Mouse (Mus musculus) 3134 (cell line): Measurements from ENCODE around the gene Nkx2-1.

Experiments
- DNase-seq: peaks from one replicate; pipeline ENCODE4 v3.0.0-alpha.2; 2011; ENCODE audit warnings: low spot score; ENCODE audit not compliant: insufficient read length; ENCODE audit errors: extremely low read depth

The Nkx2-1 gene

GRCm38 (mm10) chr12:56524201-56524600 is 12.5 kb downstream of the Nkx2-1 start:
- DNase-seq = no peak

GRCm38 (mm10) chr12:56522191-56522590 is 14.5 kb downstream of the Nkx2-1 start:
- no peak for DNase-seq

GRCm38 (mm10) chr12:56521106-56521840 is 15.4 kb downstream of the Nkx2-1 start:
- no peak for DNase-seq

GRCm38 (mm10) chr12:56520396-56521105 is 16.2 kb downstream of the Nkx2-1 start:
- no peak for DNase-seq

GRCm38 (mm10) chr12:56519738-56520191 is 16.9 kb downstream of the Nkx2-1 start:
- DNase-seq = no peak

- no peak for DNase-seq
Measured at GRCm38 (mm10) chr12:56519071-56519737, 17.5 kb downstream of the Nkx2-1 start.

- DNase-seq = no peak
Measured at GRCm38 (mm10) chr12:56518221-56518620, 18.5 kb downstream of the Nkx2-1 start.

GRCm38 (mm10) chr12:56514831-56515230 is 21.9 kb downstream of the Nkx2-1 start:
- no peak for DNase-seq

- no peak for DNase-seq
Measured at GRCm38 (mm10) chr12:56508413-56508812, 28.3 kb downstream of the Nkx2-1 start.

- DNase-seq = no peak
Measured at GRCm38 (mm10) chr12:56487046-56487445, 49.7 kb downstream of the Nkx2-1 start.

GRCm38 (mm10) chr12:56482606-56483005 is 54.1 kb downstream of the Nkx2-1 start:
- no peak for DNase-seq
